Mouse (Mus musculus) CH12.LX (cell line): ENCODE data around the gene Gsap. TPM values are rescaled to one million over a fixed set of nuclear protein-coding genes. Genes with fewer than 3 reads are reported as not detected.

Experiments
- DNase-seq: peaks from one replicate; pipeline ENCODE4 v3.0.0-alpha.2; 2013; ENCODE audit errors: extremely low read depth
- H3K27ac ChIP-seq: 2 replicates; pipeline ENCODE4 v1.5.1; 2012; ENCODE audit warnings: low read depth, mild to moderate bottlenecking, control low read depth, moderate library complexity; ENCODE audit not compliant: insufficient read depth
- H3K27me3 ChIP-seq: replicated peaks from 2 replicates; pipeline ENCODE3; 2012; ENCODE audit warnings: inconsistent platforms
- H3K36me3 ChIP-seq, 2 experiments: replicated peaks in 1 of 2; 2 replicates each; pipeline versions ENCODE3 to v1.6.1; 2012; ENCODE audit warnings: inconsistent platforms in 1 of 2, low read length in 1 of 2, mild to moderate bottlenecking in 1 of 2, mixed read lengths in 1 of 2, moderate library complexity in 1 of 2; ENCODE audit not compliant: control insufficient read depth in 1 of 2, insufficient read depth in 1 of 2
- H3K4me1 ChIP-seq, 2 experiments: 2 replicates each; pipeline ENCODE4 v1.6.1; 2012; ENCODE audit warnings: inconsistent platforms in 1 of 2, moderate library complexity in 1 of 2; ENCODE audit not compliant: insufficient read depth in 2 of 2, control insufficient read depth in 1 of 2
- H3K4me2 ChIP-seq: 2 replicates; pipeline ENCODE4 v1.6.1; 2012; ENCODE audit warnings: low read depth, mild to moderate bottlenecking, control low read depth; ENCODE audit not compliant: poor library complexity, insufficient read depth, severe bottlenecking
- H3K4me3 ChIP-seq, 3 experiments: fragments of 150-350 bp in 1 of 3; sonication (generic) in 1 of 3; replicated peaks in 1 of 3; 2 replicates each; pipeline versions ENCODE3 to v1.5.1; 2011 to 2012; ENCODE audit warnings: low read depth in 2 of 3, low read length in 2 of 3, mild to moderate bottlenecking in 2 of 3, moderate library complexity in 2 of 3, control low read depth in 1 of 3, improper control_type of control experiment in 1 of 3, inconsistent platforms in 1 of 3, mixed read lengths in 1 of 3; ENCODE audit not compliant: poor library complexity in 1 of 3
- H3K79me2 ChIP-seq: replicated peaks from 2 replicates; pipeline ENCODE4 v1.6.1; 2012; ENCODE audit warnings: mild to moderate bottlenecking, moderate library complexity; ENCODE audit not compliant: control insufficient read depth, poor library complexity, insufficient read depth, severe bottlenecking; ENCODE audit errors: extremely low read depth
- H3K9ac ChIP-seq: 2 replicates; pipeline ENCODE4 v1.6.1; 2012; ENCODE audit warnings: low read depth, mild to moderate bottlenecking, control low read depth, moderate library complexity; ENCODE audit not compliant: insufficient read depth
- H3K9me3 ChIP-seq: replicated peaks from 2 replicates; pipeline ENCODE3; 2012; ENCODE audit warnings: low read length, inconsistent platforms, mixed read lengths
- BHLHE40 ChIP-seq: IDR thresholded peaks from 2 replicates; pipeline ENCODE4 v1.6.1; 2011; ENCODE audit warnings: mild to moderate bottlenecking, low read depth, low read length, improper control_type of control experiment
- CHD2 ChIP-seq: IDR thresholded peaks from 2 replicates; pipeline ENCODE4 v1.6.1; 2011; ENCODE audit warnings: low read length, improper control_type of control experiment
- CTCF ChIP-seq, 2 experiments: IDR thresholded peaks in 1 of 2; conservative IDR thresholded peaks in 1 of 2; 2 replicates each; pipeline ENCODE4 v1.5.1; 2011 to 2012; ENCODE audit warnings: low read depth in 2 of 2, low read length in 2 of 2, improper control_type of control experiment in 1 of 2, inconsistent platforms in 1 of 2, mild to moderate bottlenecking in 1 of 2, moderate library complexity in 1 of 2
- E2F4 ChIP-seq: IDR thresholded peaks from 2 replicates; pipeline ENCODE4 v1.6.1; 2011; ENCODE audit warnings: low read depth, low read length, improper control_type of control experiment; ENCODE audit not compliant: insufficient replicate concordance
- ELF1 ChIP-seq: IDR thresholded peaks from 2 replicates; pipeline ENCODE4 v1.6.1; 2014; ENCODE audit warnings: low read depth, mild to moderate bottlenecking, inconsistent platforms, low read length, improper control_type of control experiment
- EP300 ChIP-seq: IDR thresholded peaks from 2 replicates; pipeline ENCODE4 v1.6.1; 2011; ENCODE audit warnings: low read length, improper control_type of control experiment
- ETS1 ChIP-seq: conservative IDR thresholded peaks from 2 replicates; pipeline ENCODE4 v1.6.1; 2012; ENCODE audit warnings: low read depth, mild to moderate bottlenecking, inconsistent platforms, low read length, improper control_type of control experiment, moderate library complexity
- IRF4 ChIP-seq: IDR thresholded peaks from 2 replicates; pipeline ENCODE4 v1.6.1; 2014; ENCODE audit warnings: low read depth, mild to moderate bottlenecking, inconsistent platforms, low read length, improper control_type of control experiment
- JUN ChIP-seq: IDR thresholded peaks from 2 replicates; pipeline ENCODE4 v1.6.1; 2011; ENCODE audit warnings: low read depth, mild to moderate bottlenecking, low read length, improper control_type of control experiment, moderate library complexity; ENCODE audit not compliant: insufficient read depth
- JUND ChIP-seq: conservative IDR thresholded peaks from 2 replicates; pipeline ENCODE4 v1.6.1; 2011; ENCODE audit warnings: low read depth, low read length, improper control_type of control experiment
- MAFK ChIP-seq: IDR thresholded peaks from 2 replicates; pipeline ENCODE4 v1.6.1; 2011; ENCODE audit warnings: low read length, improper control_type of control experiment; ENCODE audit not compliant: insufficient replicate concordance
- MEF2A ChIP-seq: IDR thresholded peaks from 2 replicates; pipeline ENCODE4 v1.6.1; 2014; ENCODE audit warnings: low read depth, mild to moderate bottlenecking, inconsistent platforms, low read length, improper control_type of control experiment, borderline replicate concordance
- NRF1 ChIP-seq: IDR thresholded peaks from 2 replicates; pipeline ENCODE4 v1.6.1; 2014; ENCODE audit warnings: low read depth, mild to moderate bottlenecking, inconsistent platforms, low read length, improper control_type of control experiment, moderate library complexity
- POLR2AphosphoS2 ChIP-seq: IDR thresholded peaks from 2 replicates; pipeline ENCODE4 v1.6.1; 2011; ENCODE audit warnings: low read depth, low read length, improper control_type of control experiment
- RAD21 ChIP-seq: IDR thresholded peaks from 2 replicates; pipeline ENCODE4 v1.6.1; 2011; ENCODE audit warnings: low read depth, mild to moderate bottlenecking, low read length, improper control_type of control experiment, moderate library complexity
- TBP ChIP-seq: conservative IDR thresholded peaks from 2 replicates; pipeline ENCODE4 v1.6.1; 2011; ENCODE audit warnings: low read depth, low read length, improper control_type of control experiment
- ZC3H11A ChIP-seq: IDR thresholded peaks from 2 replicates; pipeline ENCODE4 v1.6.1; 2012; ENCODE audit warnings: low read depth, mild to moderate bottlenecking, inconsistent platforms, low read length, improper control_type of control experiment
- dilution Hi-C: fragments of 300-500 bp; cut with MboI; formaldehyde crosslinking; loops from 2 replicates; pipeline ENCODE4 v1.14.3; 2020; ENCODE audit warnings: low sequenced_read_pairs; ENCODE audit not compliant: extremely low pct_unique_long_range_greater_than_20kb, extremely low pct_ligation_motif_present
- in situ Hi-C: fragments of 300-500 bp; cut with MboI; formaldehyde crosslinking; loops from 3 replicates; pipeline ENCODE4 v1.14.3; 2019; ENCODE audit warnings: low sequenced_read_pairs, low pct_ligation_motif_present, low pct_unique_long_range_greater_than_20kb, mixed read lengths
- polyA plus RNA-seq: library from polyadenylated mRNA; unstranded; fragments of >175 nt; gene quantifications from 2 replicates; pipeline ENCODE4 v1.2.1, GENCODE M21; 2012; ENCODE audit warnings: low read depth; ENCODE audit not compliant: insufficient read length
- total RNA-seq, 2 experiments: library from RNA; depleted of rRNA; stranded (reverse); fragments of 300-350 nt in 1 of 2; fragments of >200 nt in 1 of 2; gene quantifications; 2 replicates each; pipeline ENCODE4 v1.2.3; 2012 to 2014

Gene Gsap
- total and polyA plus RNA-seq, 3 experiments: 1.7 to 3.8 (median 2.2) TPM

GRCm38 (mm10) chr5:21351678-21352077 is 165.6 kb downstream of the Gsap start:
- Histone ChIP-seq H3K4me1 (peaks cover 4 to 5% of the 10 kb centered on the region in 2 experiments; a peak in 3 of 4 replicates), H3K4me3 (no peak overlapping the region), H3K79me2 (no peaks in the 10 kb centered on the region), H3K27ac (no peak overlapping the region), H3K9ac (no peak overlapping the region), H3K9me3 (no peaks in the 10 kb centered on the region), H3K4me2 (no peak overlapping the region), H3K27me3 (no peaks in the 10 kb centered on the region), H3K36me3 (no peaks in the 10 kb centered on the region)
- dilution Hi-C loops: no loop called here
- TF ChIP-seq ELF1: no peak
- no peak for TF ChIP-seq BHLHE40
- no peak for TF ChIP-seq CHD2
- TF ChIP-seq E2F4: no peak
- no peak for TF ChIP-seq ETS1
- TF ChIP-seq TBP: no peak
- no peak for TF ChIP-seq ZC3H11A
- no peak for TF ChIP-seq RAD21
- no peak for TF ChIP-seq JUND
- no peak for TF ChIP-seq MEF2A
- no peak for TF ChIP-seq CTCF (conservative IDR thresholded peaks at IDR 0.05 in 1 of 2, IDR thresholded peaks at IDR 0.05 in 1 of 2; ENCODE audit: low read depth in 2 of 2, low read length in 2 of 2)
- TF ChIP-seq MAFK: no peak
- DNase-seq: no peak
- in situ Hi-C loops: no loop called here

GRCm38 (mm10) chr5:21358648-21359047 is 172.6 kb downstream of the Gsap start:
- H3K4me3 ChIP-seq: no peak overlapping the region
- in situ Hi-C loops (no loop called here), dilution Hi-C loops (no loop called here)
- H3K27ac ChIP-seq: no peak overlapping the region
- DNase-seq: no peak
- H3K79me2 ChIP-seq: no peaks in the 10 kb centered on the region
- no peaks in the 10 kb centered on the region for H3K36me3 ChIP-seq
- peaks cover 4 to 5% of the 10 kb centered on the region in 2 experiments; a peak in 3 of 4 replicates for H3K4me1 ChIP-seq
- H3K9me3 ChIP-seq: peaks cover 3% of the 10 kb centered on the region
- no peaks in the 10 kb centered on the region for H3K27me3 ChIP-seq
- TF ChIP-seq IRF4 (peak; percentile 65), JUND (no peak), ZC3H11A (no peak), NRF1 (no peak), EP300 (peak; percentile 63; the same call in 1 of the 2 replicates), JUN (peak; percentile 41; the same call in 1 of the 2 replicates), POLR2AphosphoS2 (no peak)
- TF ChIP-seq, all 38 proteins: peak for 3
- Histone ChIP-seq H3K9ac (no peak overlapping the region), H3K4me2 (no peak overlapping the region)
